Mouse (Mus musculus) midbrain, embryonic 11.5 days (tissue): Measurements from ENCODE around the gene Igf1r. TPM values are rescaled to one million over a fixed set of nuclear protein-coding genes. Genes with fewer than 3 reads are reported as not detected.

Experiments used
- ATAC-seq: fragments of 200-750 bp; cut with Nextera tagmentation; 2 replicates; pipeline ENCODE4 v1.8.0; 2017; ENCODE audit warnings: moderate TSS enrichment, moderate library complexity; ENCODE audit not compliant: low FRiP score
- DNase-seq: peaks from one replicate; pipeline ENCODE4 v3.0.0; 2015; ENCODE audit warnings: low spot score; ENCODE audit errors: missing footprints
- H3K27ac ChIP-seq: fragments of 300-500 bp; sonication (generic); 2 replicates; pipeline ENCODE4 v1.5.1; 2014; ENCODE audit warnings: low read depth, low read length
- H3K27me3 ChIP-seq: fragments of 300-500 bp; sonication (generic); 2 replicates; pipeline ENCODE4 v1.6.1; 2014; ENCODE audit warnings: mild to moderate bottlenecking, low read length, moderate library complexity, mixed read lengths; ENCODE audit not compliant: control insufficient read depth, insufficient read depth
- H3K36me3 ChIP-seq: fragments of 300-500 bp; sonication (generic); 2 replicates; pipeline ENCODE4 v1.6.1; 2014; ENCODE audit warnings: mild to moderate bottlenecking, low read length, moderate library complexity, mixed read lengths; ENCODE audit not compliant: control insufficient read depth, insufficient read depth
- H3K4me1 ChIP-seq: fragments of 300-500 bp; sonication (generic); 2 replicates; pipeline ENCODE4 v1.6.1; 2014; ENCODE audit warnings: low read length; ENCODE audit not compliant: control insufficient read depth, insufficient read depth
- H3K4me2 ChIP-seq: fragments of 300-500 bp; sonication (generic); 2 replicates; pipeline ENCODE4 v1.6.1; 2014; ENCODE audit warnings: mild to moderate bottlenecking, moderate library complexity
- H3K4me3 ChIP-seq: fragments of 300-500 bp; sonication (generic); 2 replicates; pipeline ENCODE4 v1.5.1; 2014; ENCODE audit warnings: low read depth, low read length
- H3K9ac ChIP-seq: fragments of 300-500 bp; sonication (generic); 2 replicates; pipeline ENCODE4 v1.6.1; 2014; ENCODE audit warnings: low read length
- H3K9me3 ChIP-seq: fragments of 300-500 bp; sonication (generic); 2 replicates; pipeline ENCODE4 v1.6.1; 2016; ENCODE audit warnings: low read length; ENCODE audit not compliant: control insufficient read depth
- WGBS: fragments of 180-500 bp; shearing (Covaris S2); extraction: QIAGEN DNeasy Blood & Tissue Kit; methylation state at CpG from one replicate; pipeline ENCODE4 v1.1.7; 2014; 5-methylcytosine and 5-hydroxymethylcytosine counted together
- polyA plus RNA-seq: library from polyadenylated mRNA; unstranded; fragments of >200 nt; fragmentation: Nextera tagmentation; extraction: Ambion mirVana; gene quantifications from 2 replicates; pipeline ENCODE4 v1.2.1, GENCODE M21; 2014

Igf1r gene
- polyA plus RNA-seq, 1 experiment from 2014 or later: 20.0 TPM

GRCm38 (mm10) chr7:68181104-68181503 is 228.5 kb downstream of the Igf1r start:
- Histone ChIP-seq H3K36me3 (peaks cover 14% of the 10 kb centered on the region), H3K27ac (no peak overlapping the region), H3K9me3 (no peaks in the 10 kb centered on the region), H3K9ac (no peak overlapping the region), H3K4me1 (no peaks in the 10 kb centered on the region), H3K4me2 (no peak overlapping the region), H3K27me3 (no peaks in the 10 kb centered on the region), H3K4me3 (no peak overlapping the region)
- whole genome bisulfite sequencing: 59% methylated on average over 1 of the region's 1 CpGs
- ATAC-seq (no peak), DNase-seq (no peak)

DNA sequence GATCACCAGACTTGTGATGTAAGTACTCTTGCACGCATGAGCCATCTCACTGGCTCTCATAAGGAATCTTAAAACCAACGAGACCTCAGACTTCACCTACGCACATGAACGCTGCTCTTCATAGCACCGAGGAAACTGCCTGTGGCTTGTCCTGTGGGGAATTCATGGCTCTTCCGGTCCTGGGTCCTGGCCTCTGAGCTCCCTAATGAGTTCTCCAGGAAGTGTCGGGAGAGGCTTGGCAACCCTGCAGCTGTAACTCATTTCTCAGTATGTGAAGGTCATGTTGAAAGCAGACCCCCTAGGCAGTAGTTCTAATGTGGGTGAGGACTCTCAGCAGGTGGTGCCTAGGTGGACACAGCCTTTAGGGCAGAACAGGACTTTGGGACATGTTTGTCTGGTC is 229.4 kb downstream of the Igf1r start:
- 87% methylated on average over 7 of the region's 7 CpGs for WGBS
- no peak overlapping the region for H3K9ac ChIP-seq
- peaks cover 14% of the 10 kb centered on the region for H3K36me3 ChIP-seq
- no peaks in the 10 kb centered on the region for H3K4me1 ChIP-seq
- no peak overlapping the region for H3K4me3 ChIP-seq
- ATAC-seq (no peak), DNase-seq (no peak)
- no peak overlapping the region for H3K27ac ChIP-seq
- no peaks in the 10 kb centered on the region for H3K27me3 ChIP-seq
- no peak overlapping the region for H3K4me2 ChIP-seq
- no peaks in the 10 kb centered on the region for H3K9me3 ChIP-seq

GRCm38 (mm10) chr7:68182773-68183172 is 230.1 kb downstream of the Igf1r start:
- 57% methylated on average over 6 of the region's 6 CpGs for WGBS
- no peak overlapping the region for H3K27ac ChIP-seq
- DNase-seq (no peak), ATAC-seq (peak; percentile 58; the same call in 1 of the 2 replicates)
- H3K27me3 ChIP-seq: no peaks in the 10 kb centered on the region
- no peak overlapping the region for H3K9ac ChIP-seq
- H3K4me2 ChIP-seq: no peak overlapping the region
- no peaks in the 10 kb centered on the region for H3K4me1 ChIP-seq
- H3K36me3 ChIP-seq: peaks cover 14% of the 10 kb centered on the region
- no peak overlapping the region for H3K4me3 ChIP-seq
- H3K9me3 ChIP-seq: no peaks in the 10 kb centered on the region

DNA sequence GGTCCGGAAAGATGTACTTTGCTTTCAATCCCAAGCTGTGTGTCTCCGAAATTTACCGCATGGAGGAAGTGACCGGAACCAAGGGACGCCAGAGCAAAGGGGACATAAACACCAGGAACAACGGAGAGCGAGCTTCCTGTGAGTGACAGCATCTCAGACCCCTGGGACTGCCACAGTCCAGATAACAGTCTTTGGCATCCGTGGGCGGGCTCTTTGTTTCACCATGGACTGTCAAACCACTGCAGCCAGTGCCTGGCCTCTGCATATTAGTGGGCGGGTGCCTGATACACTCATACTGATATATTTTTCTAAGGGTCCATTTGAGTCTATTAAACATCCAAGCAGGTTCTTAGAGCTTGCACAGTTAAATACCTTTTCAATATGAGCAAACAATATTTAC is 230.8 kb downstream of the Igf1r start:
- no peak for DNase-seq
- Histone ChIP-seq H3K4me3 (no peak overlapping the region), H3K9ac (no peak overlapping the region), H3K27ac (no peak overlapping the region), H3K9me3 (no peaks in the 10 kb centered on the region), H3K4me2 (no peak overlapping the region), H3K27me3 (no peaks in the 10 kb centered on the region), H3K36me3 (peaks cover 14% of the 10 kb centered on the region), H3K4me1 (no peaks in the 10 kb centered on the region)
- 81% methylated on average over 10 of the region's 10 CpGs for whole genome bisulfite sequencing
- ATAC-seq: no peak

- DNase-seq: no peak
- H3K9me3 ChIP-seq: no peaks in the 10 kb centered on the region
- 85% methylated on average over 6 of the region's 6 CpGs for WGBS
- H3K4me1 ChIP-seq: no peaks in the 10 kb centered on the region
- peaks cover 21% of the 10 kb centered on the region for H3K36me3 ChIP-seq
- no peak overlapping the region for H3K4me2 ChIP-seq
- no peak overlapping the region for H3K4me3 ChIP-seq
- H3K9ac ChIP-seq: no peak overlapping the region
- ATAC-seq: no peak
- no peaks in the 10 kb centered on the region for H3K27me3 ChIP-seq
- H3K27ac ChIP-seq: no peak overlapping the region
These were observed 236.6 kb downstream of the Igf1r start for GRCm38 (mm10) chr7:68189211-68189610.

- no peaks in the 10 kb centered on the region for H3K27me3 ChIP-seq
- ATAC-seq (no peak), DNase-seq (no peak)
- no peak overlapping the region for H3K9ac ChIP-seq
- H3K9me3 ChIP-seq: no peaks in the 10 kb centered on the region
- no peak overlapping the region for H3K4me2 ChIP-seq
- no peak overlapping the region for H3K27ac ChIP-seq
- peaks cover 21% of the 10 kb centered on the region for H3K36me3 ChIP-seq
- no peak overlapping the region for H3K4me3 ChIP-seq
- H3K4me1 ChIP-seq: no peaks in the 10 kb centered on the region
- WGBS: 95% methylated on average over 13 of the region's 13 CpGs
These were observed 237.2 kb downstream of the Igf1r start for GRCm38 (mm10) chr7:68189691-68190456.

DNA sequence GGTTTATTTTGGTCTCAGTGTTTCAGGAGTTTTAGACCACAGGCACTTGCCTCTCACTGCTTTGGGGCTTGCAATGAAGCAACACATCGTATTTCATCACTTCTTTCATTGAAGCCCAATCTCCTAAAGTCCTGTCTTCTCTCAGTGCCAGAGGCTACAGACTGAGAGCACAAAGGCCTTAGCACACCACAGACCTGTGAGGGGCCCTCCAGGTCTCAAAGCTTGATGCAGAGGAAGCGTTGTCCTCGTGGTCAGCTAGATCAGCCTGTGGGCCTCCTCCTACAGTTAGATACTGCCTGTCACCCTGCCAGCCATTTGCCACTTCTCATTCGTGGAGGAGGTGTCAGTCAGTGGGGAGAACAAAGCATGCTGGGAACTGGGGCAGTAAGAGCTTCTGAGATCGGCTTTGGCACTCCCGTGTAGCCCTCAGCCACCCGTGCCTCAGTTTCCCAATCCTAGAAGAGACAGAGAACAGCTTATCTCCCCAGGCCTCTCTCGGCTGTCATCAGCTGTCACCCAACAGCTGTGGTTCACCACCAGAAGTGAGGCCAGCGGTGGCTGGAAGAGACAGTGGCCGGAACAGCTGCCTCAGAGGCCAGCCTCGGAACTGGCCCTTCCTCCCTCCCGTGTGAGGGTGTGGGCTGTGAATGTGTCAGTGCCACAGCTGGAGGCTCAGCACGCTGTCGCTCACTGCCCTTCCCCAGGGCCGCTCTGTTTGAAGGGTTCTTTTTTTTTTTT is 241.5 kb downstream of the Igf1r start:
- DNase-seq (no peak), ATAC-seq (no peak)
- 89% methylated on average over 15 of the region's 15 CpGs for WGBS
- Histone ChIP-seq H3K9ac (no peak overlapping the region), H3K4me3 (no peak overlapping the region), H3K9me3 (no peaks in the 10 kb centered on the region), H3K27ac (no peak overlapping the region), H3K4me2 (no peak overlapping the region), H3K4me1 (no peaks in the 10 kb centered on the region), H3K36me3 (peaks cover 21% of the 10 kb centered on the region), H3K27me3 (no peaks in the 10 kb centered on the region)

DNA sequence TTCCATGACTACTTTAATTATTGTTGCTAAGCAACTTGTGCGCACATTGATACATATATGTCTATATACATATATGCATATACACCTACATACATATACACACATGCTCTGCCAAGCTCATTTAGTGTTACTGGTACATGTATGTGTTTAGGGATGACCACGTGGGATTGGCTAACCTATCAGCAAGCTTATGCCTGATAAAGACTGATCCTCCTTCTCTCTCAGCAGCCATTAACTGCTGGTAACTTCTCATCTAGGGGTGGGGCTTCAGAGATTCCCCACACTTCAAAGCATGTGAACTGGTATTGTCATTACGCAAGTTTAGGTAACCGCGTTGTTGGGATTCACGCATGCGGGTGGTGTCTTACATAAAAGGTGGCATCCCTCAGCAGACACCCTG is 247.0 kb downstream of the Igf1r start:
- Histone ChIP-seq H3K4me1 (no peaks in the 10 kb centered on the region), H3K27ac (no peak overlapping the region), H3K9me3 (no peaks in the 10 kb centered on the region), H3K36me3 (peaks cover 8% of the 10 kb centered on the region; the same call in 1 of the 2 replicates), H3K9ac (no peak overlapping the region), H3K27me3 (no peaks in the 10 kb centered on the region), H3K4me3 (no peak overlapping the region), H3K4me2 (no peak overlapping the region)
- ATAC-seq: no peak
- 99% methylated on average over 7 of the region's 7 CpGs for WGBS
- no peak for DNase-seq

GRCm38 (mm10) chr7:68205776-68206427 is 253.3 kb downstream of the Igf1r start:
- Histone ChIP-seq H3K4me1 (no peaks in the 10 kb centered on the region), H3K4me3 (no peak overlapping the region), H3K9ac (no peak overlapping the region), H3K36me3 (peaks cover 12% of the 10 kb centered on the region; the same call in 1 of the 2 replicates), H3K9me3 (no peaks in the 10 kb centered on the region), H3K4me2 (no peak overlapping the region), H3K27ac (no peak overlapping the region), H3K27me3 (no peaks in the 10 kb centered on the region)
- DNase-seq (no peak), ATAC-seq (no peak)
- 90% methylated on average over 8 of the region's 8 CpGs for WGBS
